Mouse (Mus musculus): ENCODE measurements around the gene Sdsl.

GRCm38 (mm10) chr5:120493440-120493839 is 20.8 kb upstream of the Sdsl start:
- TF ChIP-seq POLR2A (IDR thresholded peaks at IDR 0.05; ENCODE audit: insufficient read depth, low read depth, low read length): no peak
- no peak for TF ChIP-seq CTCF (IDR thresholded peaks at IDR 0.05; ENCODE audit: insufficient read depth, low read depth, low read length)

All from olfactory bulb, adult 2 months (tissue).